Mouse (Mus musculus): ENCODE data around the gene Svip. TPM values are rescaled to one million over a fixed set of nuclear protein-coding genes. Genes with fewer than 3 reads are reported as not detected.

Svip gene
- polyA plus RNA-seq, 1 experiment from 2014 or later, result 22.4 TPM

- Histone ChIP-seq H3K4me3 (replicated peaks; ENCODE audit: low read depth, low read length) (no peak overlapping the region), H3K36me3 (ENCODE audit: control insufficient read depth, insufficient read depth, low read length) (no peaks in the 10 kb centered on the region), H3K27ac (replicated peaks; ENCODE audit: low read depth, low read length) (peak overlapping the region; percentile 37; the same call in 1 of the 2 replicates), H3K27me3 (ENCODE audit: control insufficient read depth, insufficient read depth, low read length) (no peaks in the 10 kb centered on the region), H3K9me3 (ENCODE audit: control insufficient read depth, low read length) (no peaks in the 10 kb centered on the region), H3K4me2 (ENCODE audit: low read length) (no peak overlapping the region), H3K4me1 (ENCODE audit: control insufficient read depth, insufficient read depth, low read length) (0 out of 2 replicates have a peak, but pooled peaks cover 5% of the 10 kb centered on the region), H3K9ac (replicated peaks; ENCODE audit: low read length) (no peak overlapping the region)
- WGBS, result 32% methylated on average over 6 of the region's 6 CpGs
- ATAC-seq (ENCODE audit: low FRiP score, low TSS enrichment) (peak; percentile 64; the same call in 1 of the 2 replicates), DNase-seq (peak; percentile 91)
These were observed 33.5 kb downstream of the Svip start for GRCm38 (mm10) chr7:51972252-51972855.

- DNase-seq (no peak), ATAC-seq (ENCODE audit: low FRiP score, low TSS enrichment) (no peak)
- Histone ChIP-seq H3K9ac (replicated peaks; ENCODE audit: low read length) (no peak overlapping the region), H3K4me2 (ENCODE audit: low read length) (no peak overlapping the region), H3K4me3 (replicated peaks; ENCODE audit: low read depth, low read length) (no peak overlapping the region), H3K36me3 (ENCODE audit: control insufficient read depth, insufficient read depth, low read length) (no peaks in the 10 kb centered on the region), H3K27me3 (ENCODE audit: control insufficient read depth, insufficient read depth, low read length) (no peaks in the 10 kb centered on the region), H3K4me1 (ENCODE audit: control insufficient read depth, insufficient read depth, low read length) (no peaks in the 10 kb centered on the region), H3K9me3 (ENCODE audit: control insufficient read depth, low read length) (no peaks in the 10 kb centered on the region), H3K27ac (replicated peaks; ENCODE audit: low read depth, low read length) (no peak overlapping the region)
These were observed 36.4 kb downstream of the Svip start for GRCm38 (mm10) chr7:51969379-51969778.

- H3K4me3 ChIP-seq (replicated peaks; ENCODE audit: low read depth, low read length), result no peak overlapping the region
- no peaks in the 10 kb centered on the region for H3K36me3 ChIP-seq (ENCODE audit: control insufficient read depth, insufficient read depth, low read length)
- no peak overlapping the region for H3K9ac ChIP-seq (replicated peaks; ENCODE audit: low read length)
- no peak overlapping the region for H3K27ac ChIP-seq (replicated peaks; ENCODE audit: low read depth, low read length)
- H3K4me2 ChIP-seq (ENCODE audit: low read length), result no peak overlapping the region
- no peaks in the 10 kb centered on the region for H3K27me3 ChIP-seq (ENCODE audit: control insufficient read depth, insufficient read depth, low read length)
- no peak for DNase-seq
- no peaks in the 10 kb centered on the region for H3K9me3 ChIP-seq (ENCODE audit: control insufficient read depth, low read length)
- no peak for ATAC-seq (ENCODE audit: low FRiP score, low TSS enrichment)
- H3K4me1 ChIP-seq (ENCODE audit: control insufficient read depth, insufficient read depth, low read length), result peaks cover 1% of the 10 kb centered on the region; the same call in 1 of the 2 replicates
- WGBS, result 80% methylated on average over 4 of the region's 4 CpGs
These were observed 38.2 kb downstream of the Svip start for GRCm38 (mm10) chr7:51967581-51967980.

- 94% methylated on average over 7 of the region's 7 CpGs for WGBS
- DNase-seq, result no peak
- no peak for ATAC-seq (ENCODE audit: low FRiP score, low TSS enrichment)
- Histone ChIP-seq H3K4me1 (ENCODE audit: control insufficient read depth, insufficient read depth, low read length) (peaks cover 24% of the 10 kb centered on the region), H3K9ac (replicated peaks; ENCODE audit: low read length) (no peak overlapping the region), H3K4me3 (replicated peaks; ENCODE audit: low read depth, low read length) (no peak overlapping the region), H3K27me3 (ENCODE audit: control insufficient read depth, insufficient read depth, low read length) (no peaks in the 10 kb centered on the region), H3K4me2 (ENCODE audit: low read length) (no peak overlapping the region), H3K27ac (replicated peaks; ENCODE audit: low read depth, low read length) (no peak overlapping the region), H3K36me3 (ENCODE audit: control insufficient read depth, insufficient read depth, low read length) (no peaks in the 10 kb centered on the region), H3K9me3 (ENCODE audit: control insufficient read depth, low read length) (no peaks in the 10 kb centered on the region)
These were observed 41.1 kb downstream of the Svip start for GRCm38 (mm10) chr7:51964681-51965080.

- ATAC-seq (ENCODE audit: low FRiP score, low TSS enrichment) (peak; percentile 72), DNase-seq (peak; percentile 66)
- Histone ChIP-seq H3K9ac (replicated peaks; ENCODE audit: low read length) (no peak overlapping the region; the same call in 1 of the 2 replicates), H3K4me3 (replicated peaks; ENCODE audit: low read depth, low read length) (no peak overlapping the region), H3K27me3 (ENCODE audit: control insufficient read depth, insufficient read depth, low read length) (no peaks in the 10 kb centered on the region), H3K9me3 (ENCODE audit: control insufficient read depth, low read length) (no peaks in the 10 kb centered on the region), H3K36me3 (ENCODE audit: control insufficient read depth, insufficient read depth, low read length) (no peaks in the 10 kb centered on the region), H3K27ac (replicated peaks; ENCODE audit: low read depth, low read length) (peak overlapping the region; percentile 69), H3K4me1 (ENCODE audit: control insufficient read depth, insufficient read depth, low read length) (peaks cover 24% of the 10 kb centered on the region), H3K4me2 (ENCODE audit: low read length) (no peak overlapping the region)
- 37% methylated on average over 10 of the region's 10 CpGs for WGBS
These were observed 43.4 kb downstream of the Svip start for GRCm38 (mm10) chr7:51962219-51962952.

GRCm38 (mm10) chr7:51960698-51961374 lies 45.0 kb downstream of the Svip start:
- Histone ChIP-seq H3K27ac (replicated peaks; ENCODE audit: low read depth, low read length) (peak overlapping the region; percentile 50; the same call in 1 of the 2 replicates), H3K36me3 (ENCODE audit: control insufficient read depth, insufficient read depth, low read length) (no peaks in the 10 kb centered on the region), H3K4me3 (replicated peaks; ENCODE audit: low read depth, low read length) (no peak overlapping the region), H3K4me1 (ENCODE audit: control insufficient read depth, insufficient read depth, low read length) (peaks cover 26% of the 10 kb centered on the region), H3K9me3 (ENCODE audit: control insufficient read depth, low read length) (no peaks in the 10 kb centered on the region), H3K27me3 (ENCODE audit: control insufficient read depth, insufficient read depth, low read length) (no peaks in the 10 kb centered on the region), H3K4me2 (ENCODE audit: low read length) (peak overlapping the region; percentile 12; the same call in 1 of the 2 replicates), H3K9ac (replicated peaks; ENCODE audit: low read length) (no peak overlapping the region)
- DNase-seq (peak; percentile 89), ATAC-seq (ENCODE audit: low FRiP score, low TSS enrichment) (peak; percentile 87)
- 32% methylated on average over 6 of the region's 6 CpGs for WGBS

GRCm38 (mm10) chr7:51957766-51958165 lies 48.1 kb downstream of the Svip start:
- H3K36me3 ChIP-seq (ENCODE audit: control insufficient read depth, insufficient read depth, low read length), result 0 out of 2 replicates have a peak, but pooled peaks cover 3% of the 10 kb centered on the region
- ATAC-seq (ENCODE audit: low FRiP score, low TSS enrichment) (no peak), DNase-seq (no peak)
- H3K27me3 ChIP-seq (ENCODE audit: control insufficient read depth, insufficient read depth, low read length), result no peaks in the 10 kb centered on the region
- H3K4me1 ChIP-seq (ENCODE audit: control insufficient read depth, insufficient read depth, low read length), result peaks cover 32% of the 10 kb centered on the region
- no peak overlapping the region for H3K27ac ChIP-seq (replicated peaks; ENCODE audit: low read depth, low read length)
- H3K9ac ChIP-seq (replicated peaks; ENCODE audit: low read length), result no peak overlapping the region
- H3K9me3 ChIP-seq (ENCODE audit: control insufficient read depth, low read length), result no peaks in the 10 kb centered on the region
- no peak overlapping the region for H3K4me2 ChIP-seq (ENCODE audit: low read length)
- no peak overlapping the region for H3K4me3 ChIP-seq (replicated peaks; ENCODE audit: low read depth, low read length)

- H3K4me2 ChIP-seq (ENCODE audit: low read length), result no peak overlapping the region
- no peaks in the 10 kb centered on the region for H3K9me3 ChIP-seq (ENCODE audit: control insufficient read depth, low read length)
- 0 out of 2 replicates have a peak, but pooled peaks cover 3% of the 10 kb centered on the region for H3K36me3 ChIP-seq (ENCODE audit: control insufficient read depth, insufficient read depth, low read length)
- H3K27ac ChIP-seq (replicated peaks; ENCODE audit: low read depth, low read length), result peak overlapping the region; percentile 70
- no peak overlapping the region for H3K9ac ChIP-seq (replicated peaks; ENCODE audit: low read length)
- ATAC-seq (ENCODE audit: low FRiP score, low TSS enrichment), result peak; percentile 75
- 47% methylated on average over 9 of the region's 9 CpGs for WGBS
- no peak overlapping the region for H3K4me3 ChIP-seq (replicated peaks; ENCODE audit: low read depth, low read length)
- peak; percentile 47 for DNase-seq
- H3K27me3 ChIP-seq (ENCODE audit: control insufficient read depth, insufficient read depth, low read length), result no peaks in the 10 kb centered on the region
- peaks cover 13% of the 10 kb centered on the region for H3K4me1 ChIP-seq (ENCODE audit: control insufficient read depth, insufficient read depth, low read length)
These were observed 50.3 kb downstream of the Svip start for GRCm38 (mm10) chr7:51955424-51956041.

Measured in midbrain, embryonic 14.5 days (tissue).